Mouse (Mus musculus) lung, postnatal 0 days (tissue): ENCODE results near the gene Ifnk.

Source experiments
- CTCF ChIP-seq: IDR thresholded peaks from 2 replicates; pipeline ENCODE4 v1.5.1; 2016; ENCODE audit warnings: antibody characterized with exemption, mild to moderate bottlenecking
- EP300 ChIP-seq: IDR thresholded peaks from 2 replicates; pipeline ENCODE4 v1.6.1; 2016; ENCODE audit warnings: antibody characterized with exemption, mild to moderate bottlenecking, control low read depth

DNA sequence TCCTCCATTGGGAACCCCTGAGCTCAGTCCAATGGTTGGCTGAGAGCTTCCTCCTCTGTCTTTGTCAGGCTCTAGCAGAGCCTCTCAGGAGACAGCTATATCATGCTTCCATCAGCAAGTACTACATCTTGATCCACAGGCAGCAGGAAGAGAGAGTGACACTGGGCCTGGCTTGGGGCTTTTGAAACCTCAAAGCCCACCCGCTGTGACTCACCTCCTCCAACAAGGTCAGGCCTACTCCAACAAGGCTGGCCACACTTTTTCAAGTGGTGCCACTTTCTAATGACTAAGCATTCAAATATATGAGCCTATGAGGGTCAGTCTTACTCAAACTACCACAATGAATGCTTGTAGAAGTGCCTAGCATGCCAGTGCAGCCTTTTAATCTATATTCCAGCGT lies 20.6 kb downstream of the Ifnk start:
- TF ChIP-seq CTCF (no peak), EP300 (no peak)
